Comparison of ENCODE assay signal across 22 mouse cellular contexts in the genomic region with DNA sequence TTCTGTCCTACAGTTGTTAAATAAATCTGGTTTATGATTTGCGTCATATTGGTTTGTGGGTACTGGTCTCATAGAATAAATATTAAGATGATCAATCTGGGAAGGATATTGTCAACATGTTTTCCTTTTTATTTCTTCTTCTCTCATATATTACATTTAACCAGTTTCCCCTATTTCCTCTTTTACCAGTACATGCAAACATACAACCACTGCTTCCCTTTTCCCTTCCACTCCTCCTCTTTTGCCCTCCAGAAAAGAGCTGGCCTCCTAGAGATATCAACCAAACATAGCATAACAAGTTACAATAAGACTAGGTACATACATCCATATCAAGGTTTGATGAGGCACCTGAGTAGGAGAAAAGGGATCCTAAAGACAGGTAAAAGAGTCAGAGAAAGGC.
DNase-seq lines count a peak whose midpoint lies in the region; ATAC-seq and TF ChIP-seq lines count a peak whose summit lies in the region.
"Had no signal": no experiment of that assay in that cellular context is flagged by ENCODE, and none has a peak within 500 bp of the region (broad histone marks: within the 10 kb centered on the region; RNA-seq: fewer than 3 reads in every experiment).

No protein-coding gene starts in this region.

- H3K4me3 ChIP-seq in hindbrain, embryonic 16.5 days (ENCODE audit: low read length): no peak overlapping the region
- no peak overlapping the region for H3K4me3 ChIP-seq in stomach, postnatal 0 days (ENCODE audit: low read depth, low read length)

- no peaks in the 10 kb centered on the region for H3K36me3 ChIP-seq in hindbrain, embryonic 16.5 days (ENCODE audit: control insufficient read depth, insufficient read depth, low read length)
- H3K36me3 ChIP-seq in stomach, postnatal 0 days (ENCODE audit: control insufficient read depth, insufficient read depth, low read length): no peaks in the 10 kb centered on the region
- H3K36me3 ChIP-seq: G1E had no signal

- no peak for TF ChIP-seq CTCF in stomach, postnatal 0 days (IDR thresholded peaks at IDR 0.05; ENCODE audit: low read depth)

- H3K4me2 ChIP-seq in hindbrain, embryonic 16.5 days (ENCODE audit: low read length): no peak overlapping the region
- no peak overlapping the region for H3K4me2 ChIP-seq in stomach, postnatal 0 days (replicated peaks; ENCODE audit: low read depth)

- no peaks in the 10 kb centered on the region for H3K4me1 ChIP-seq in hindbrain, embryonic 16.5 days (ENCODE audit: control insufficient read depth, insufficient read depth, low read depth, low read length)
- H3K4me1 ChIP-seq in stomach, postnatal 0 days (replicated peaks; ENCODE audit: control insufficient read depth, insufficient read depth): no peaks in the 10 kb centered on the region

- H3K9me3 ChIP-seq in hindbrain, embryonic 16.5 days (ENCODE audit: control insufficient read depth, low read length): no peaks in the 10 kb centered on the region
- H3K9me3 ChIP-seq in stomach, postnatal 0 days (ENCODE audit: control insufficient read depth, low read length): no peaks in the 10 kb centered on the region
- H3K9me3 ChIP-seq: G1E had no signal

- no peak overlapping the region for H3K9ac ChIP-seq in hindbrain, embryonic 16.5 days (ENCODE audit: low read depth, low read length)
- no peak overlapping the region for H3K9ac ChIP-seq in stomach, postnatal 0 days (ENCODE audit: low read length)

- no peak for TF ChIP-seq EP300 in stomach, postnatal 0 days (optimal IDR thresholded peaks at IDR 0.05)

- WGBS in hindbrain, embryonic 16.5 days: 92% methylated on average over 1 of the region's 1 CpGs
- WGBS in stomach, postnatal 0 days: 97% methylated on average over 1 of the region's 1 CpGs

- peak; percentile 83 for ATAC-seq in common myeloid progenitor, adult 5-6 weeks (replicated peaks; ENCODE audit: low read depth, poor library complexity, severe bottlenecking)
- ATAC-seq in granulocyte monocyte progenitor cell, adult 5-6 weeks (replicated peaks; ENCODE audit: poor library complexity, severe bottlenecking): peak; percentile 35; the same call in 1 of the 2 replicates
- peak; percentile 51 to 60 for ATAC-seq in hematopoietic stem cell, adult 5-6 weeks (replicated peaks in 1 of 2; ENCODE audit: insufficient read depth in 1 of 2, low FRiP score in 2 of 2, low TSS enrichment in 1 of 2, low read depth in 1 of 2, poor library complexity in 2 of 2, severe bottlenecking in 2 of 2)
- peak; percentile 65 for ATAC-seq in megakaryocyte progenitor cell, adult 5-6 weeks (replicated peaks; ENCODE audit: poor library complexity)
- no peak for ATAC-seq in hindbrain, embryonic 16.5 days
- no peak for ATAC-seq in stomach, postnatal 0 days (ENCODE audit: low FRiP score, low TSS enrichment)
- ATAC-seq: activated CD4-positive, CD25-positive, alpha-beta regulatory T cell, adult 4 months; CD4-positive, CD25-positive, alpha-beta regulatory T cell, adult 4 months; Patski had no signal

- no peaks in the 10 kb centered on the region for H3K27me3 ChIP-seq in hindbrain, embryonic 16.5 days (replicated peaks; ENCODE audit: control insufficient read depth, insufficient read depth, low read length)
- H3K27me3 ChIP-seq in stomach, postnatal 0 days (ENCODE audit: control insufficient read depth, insufficient read depth, low read length): no peaks in the 10 kb centered on the region
- H3K27me3 ChIP-seq: CH12.LX, Patski had no signal

- no peak overlapping the region for H3K27ac ChIP-seq in hindbrain, embryonic 16.5 days (ENCODE audit: low read depth, low read length)
- no peak overlapping the region for H3K27ac ChIP-seq in stomach, postnatal 0 days (replicated peaks)

- DNase-seq in heart, postnatal 4 days: no peak
- no peak for DNase-seq in stomach, postnatal 0 days (ENCODE audit: low spot score)
- DNase-seq in adrenal gland, postnatal 14 days: no peak
- DNase-seq: adrenal gland, adult 2 months; adrenal gland, adult 8-10 months; adrenal gland, postnatal 10 days; adrenal gland, postnatal 25 days; adrenal gland, postnatal 36 days; B cell, adult 2 months; cerebellum, adult 11 months; cerebellum, adult 11-12 months; cerebellum, adult 18-20 months had no signal

Comparison
In these comparisons a context has a peak if more than half of its experiments do, and no peak if none do; other contexts are left out.
1. ATAC-seq: peak in common myeloid progenitor, adult 5-6 weeks (single experiment), granulocyte monocyte progenitor cell, adult 5-6 weeks (single experiment), hematopoietic stem cell, adult 5-6 weeks (2 of 2) and megakaryocyte progenitor cell, adult 5-6 weeks (single experiment); none in hindbrain, embryonic 16.5 days (single experiment) and stomach, postnatal 0 days (single experiment).